Mouse (Mus musculus) thymus, adult 2 months (tissue): ENCODE data around the gene Abca17.

ENCODE experiments used
- CTCF ChIP-seq: fragments of 200-500 bp; IDR thresholded peaks from 2 replicates; pipeline ENCODE4 v1.5.1; 2012; ENCODE audit warnings: mild to moderate bottlenecking, control low read depth, low read length, moderate library complexity, borderline replicate concordance; ENCODE audit not compliant: control insufficient read depth, poor library complexity, insufficient read depth; ENCODE audit errors: extremely low read depth
- POLR2A ChIP-seq: fragments of 200-500 bp; IDR thresholded peaks from 2 replicates; pipeline ENCODE4 v1.6.1; 2012; ENCODE audit warnings: mild to moderate bottlenecking, low read length, control low read depth, moderate library complexity; ENCODE audit not compliant: control insufficient read depth, poor library complexity, insufficient read depth; ENCODE audit errors: extremely low read depth

GRCm38 (mm10) chr17:24383789-24384188 lies 32.9 kb upstream of the Abca17 start:
- TF ChIP-seq CTCF: no peak
- no peak for TF ChIP-seq POLR2A
